Mouse (Mus musculus): ENCODE measurements around the gene Gm1113. TPM values are rescaled to one million over a fixed set of nuclear protein-coding genes. Genes with fewer than 3 reads are reported as not detected.

Gm1113 gene
- total RNA-seq (2021) (not detected), polyA plus RNA-seq (2012; rRNA removed) (not detected in 2 replicates)
- long read RNA-seq, result 0 reads

DNA sequence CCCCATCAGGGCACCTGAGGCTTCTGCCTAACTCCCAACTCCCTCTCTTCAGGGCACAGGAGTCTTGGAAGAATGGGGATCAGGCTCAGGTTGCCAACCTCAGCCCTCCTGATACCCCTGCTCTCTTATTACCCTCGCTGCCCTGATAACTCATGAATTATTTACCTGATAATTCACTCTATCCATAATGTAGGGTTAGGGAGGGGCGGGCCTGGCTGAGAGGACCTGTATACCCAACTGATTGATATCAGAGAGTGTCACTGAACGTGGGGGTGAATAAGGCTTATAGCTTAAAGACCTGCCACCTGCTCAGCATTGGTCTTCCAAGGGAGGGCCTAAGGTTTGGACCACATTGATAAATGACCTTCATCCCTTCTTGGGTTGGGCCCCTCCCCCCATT, at the start of gene Gm1113:
Gene Gm1113, minus strand, starts transcription at position 101 of the 400 bp plus-strand sequence.
- DNase-seq, result no peak

DNA sequence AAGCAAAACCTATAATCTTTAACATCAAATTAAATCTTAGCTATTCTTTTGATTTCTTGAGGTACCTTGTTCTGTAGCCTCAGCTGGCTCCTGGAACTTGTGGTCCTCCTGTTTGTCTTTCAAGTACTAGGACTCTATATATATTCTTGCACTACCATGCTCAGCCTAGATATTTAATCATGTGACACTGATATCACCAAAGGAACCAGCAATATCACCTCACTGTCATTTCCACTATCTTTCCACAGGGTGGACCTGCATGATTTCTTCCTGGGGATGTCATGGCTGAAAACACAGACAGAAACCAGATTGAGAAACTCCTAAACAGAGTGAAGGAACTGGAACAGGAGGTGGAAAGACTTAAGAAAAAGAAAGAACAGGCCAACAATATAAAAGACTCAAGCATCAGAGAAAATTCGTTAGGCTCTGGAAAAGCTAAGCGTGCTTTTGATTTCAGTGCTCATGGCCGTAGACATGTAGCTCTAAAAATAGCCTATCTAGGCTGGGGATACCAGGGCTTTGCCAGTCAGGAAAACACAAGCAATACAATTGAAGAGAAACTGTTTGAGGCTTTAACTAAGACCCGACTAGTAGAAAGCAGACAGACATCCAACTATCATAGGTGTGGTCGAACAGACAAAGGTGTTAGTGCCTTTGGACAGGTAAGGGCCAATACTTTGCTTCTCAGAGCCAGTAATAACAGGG, 46.6 kb upstream of the Gm1113 start:
- DNase-seq, result no peak

DNA sequence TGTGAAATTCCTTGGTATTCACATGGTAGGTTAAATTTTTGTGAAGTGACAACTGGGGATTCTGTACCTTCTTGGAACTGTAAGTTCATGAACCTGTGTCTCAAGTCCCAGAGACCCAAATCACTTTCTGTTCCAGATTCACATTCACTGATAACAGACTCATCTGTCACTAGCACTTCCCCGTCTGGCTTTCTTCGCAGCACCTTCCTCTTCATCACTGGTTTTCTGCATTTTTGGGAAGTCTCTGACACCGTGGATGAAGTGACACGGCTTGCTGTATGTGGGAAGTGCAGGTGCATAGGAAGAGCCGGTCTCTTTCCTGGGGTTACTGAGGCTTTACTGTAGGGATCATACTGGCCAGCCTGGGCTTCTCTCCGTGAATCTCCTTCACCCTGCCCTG, 43.5 kb upstream of the Gm1113 start:
- no peak for DNase-seq

DNA sequence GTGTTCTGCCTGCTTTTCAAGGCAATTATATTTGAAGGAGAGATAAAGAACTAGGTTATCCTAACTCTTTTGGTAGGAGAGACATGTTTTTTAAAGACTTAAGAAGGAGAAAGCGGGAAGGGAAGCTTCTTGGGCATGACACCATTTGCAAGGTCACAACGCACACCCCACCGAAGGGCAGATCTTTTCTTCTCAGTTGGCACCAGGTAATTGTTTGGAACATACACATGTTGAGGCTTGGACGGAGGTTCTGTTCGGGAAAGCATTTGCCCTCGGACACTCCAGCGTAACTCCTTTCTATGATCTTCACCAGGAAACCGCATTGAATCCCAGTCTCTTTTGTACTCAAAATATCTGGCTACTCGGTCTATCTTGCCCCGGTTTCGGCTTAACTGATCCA, 43.0 kb upstream of the Gm1113 start:
- DNase-seq, result no peak

DNA sequence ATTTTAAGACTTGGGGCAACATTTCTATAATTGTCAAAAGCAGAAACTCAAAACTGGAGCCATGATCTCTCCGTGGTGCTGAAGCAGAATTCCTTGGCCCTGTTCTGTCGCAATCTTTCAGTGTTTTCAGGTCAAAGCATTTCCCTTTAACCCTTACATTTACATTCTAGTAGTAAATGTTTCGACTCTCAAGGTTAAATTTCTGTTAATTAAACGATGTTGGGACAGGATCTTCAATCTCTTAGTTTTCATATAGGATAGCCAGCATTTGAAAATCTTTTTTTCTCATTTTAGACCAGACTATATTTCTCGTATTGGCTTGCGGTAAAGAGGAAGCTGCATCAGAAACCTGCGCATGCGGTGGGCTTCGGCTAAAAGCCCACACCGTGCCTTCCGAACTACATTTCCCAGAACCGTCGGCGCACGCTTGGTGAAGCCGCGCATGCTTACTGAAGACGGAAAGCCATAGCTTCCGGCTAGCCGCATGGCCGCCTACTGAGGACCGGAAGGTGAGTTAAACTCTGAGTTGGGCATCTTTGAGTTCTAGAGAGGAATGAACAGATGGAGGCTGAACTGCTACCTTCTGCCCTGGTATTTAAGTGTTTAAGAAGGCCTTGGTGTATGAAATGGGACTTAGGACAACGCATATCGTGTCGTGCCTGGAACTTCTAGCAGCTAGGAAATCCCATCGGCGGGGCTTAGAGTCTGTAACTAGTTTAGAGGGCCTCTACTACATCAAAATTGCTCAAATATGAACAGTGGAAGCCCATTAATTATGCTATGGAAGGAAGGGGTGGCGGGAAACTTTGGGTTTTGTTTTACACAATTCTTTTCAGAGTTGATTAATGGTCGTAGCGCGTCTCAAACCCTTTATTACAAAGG, 41.2 kb upstream of the Gm1113 start:
- DNase-seq, result peak; percentile 79

DNA sequence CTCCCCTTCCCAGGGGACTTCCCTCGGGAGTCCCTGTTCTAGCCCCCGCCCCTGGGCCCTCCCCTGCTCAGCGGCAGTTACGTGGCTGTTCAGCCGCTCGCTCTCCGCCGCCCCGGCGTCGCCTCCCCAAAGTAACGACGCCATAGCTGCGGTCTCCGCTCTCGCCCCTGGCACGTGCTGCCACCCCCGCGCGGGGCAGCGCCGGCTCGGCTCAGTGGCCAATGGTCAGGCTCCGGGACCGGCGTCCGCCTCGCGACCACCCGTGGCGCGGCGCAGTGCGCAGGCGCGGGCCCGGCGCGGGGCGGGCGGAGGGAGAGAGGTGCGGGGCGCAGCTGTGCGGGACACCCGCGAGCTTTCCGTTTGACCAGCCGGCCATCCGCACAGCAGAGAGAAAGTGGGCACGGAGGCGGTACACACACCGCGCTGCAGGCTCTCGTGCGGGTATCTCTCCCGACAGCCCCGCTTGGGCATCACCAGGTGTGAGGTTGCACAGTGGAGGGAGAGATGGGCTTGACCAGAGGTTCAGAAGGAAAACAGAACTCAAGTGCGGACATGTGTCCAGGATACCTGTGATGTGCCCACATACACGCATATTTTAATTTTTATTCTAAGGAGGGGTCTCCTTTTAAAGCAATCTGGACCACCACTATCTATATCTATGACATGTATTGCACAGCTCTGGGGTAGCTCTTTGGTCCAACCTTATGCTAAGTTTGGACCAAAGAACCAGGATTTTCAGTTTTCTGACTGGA, 40.4 kb upstream of the Gm1113 start, which contains the start of the genes Ddx25 and Pus3:
Gene Ddx25, minus strand, starts transcription at position 272 of the 752 bp plus-strand sequence.
Gene Pus3, plus strand, starts transcription at position 339 of the 752 bp plus-strand sequence.
- peak; percentile 29 for DNase-seq

DNA sequence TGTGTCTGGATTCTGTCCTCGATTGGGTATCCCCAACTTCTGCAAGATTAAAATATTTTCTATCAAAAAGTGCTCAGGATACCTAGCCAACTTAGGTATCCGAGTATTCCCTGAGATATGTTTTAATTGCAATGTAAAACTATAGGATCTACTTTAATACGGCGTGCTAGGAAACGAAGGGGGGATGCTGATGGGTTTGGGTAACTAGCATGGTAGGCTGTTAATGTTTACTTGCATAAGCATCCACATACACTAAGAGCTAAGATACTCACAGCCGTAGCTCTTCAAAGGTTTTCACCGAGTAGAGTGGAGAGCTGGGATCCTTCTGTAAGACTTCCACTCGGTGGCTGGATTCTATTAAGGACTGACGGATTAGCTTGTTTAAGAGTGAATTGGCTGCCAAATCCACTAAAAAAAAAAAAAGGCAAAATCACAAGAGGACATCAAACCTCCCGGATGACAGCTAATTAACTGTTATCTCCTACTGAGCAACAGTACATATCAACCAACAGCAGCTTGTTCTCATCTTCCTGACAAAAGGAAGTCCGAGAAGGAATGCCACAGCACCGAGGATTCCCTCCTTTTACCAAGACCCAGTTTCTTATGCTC, 38.5 kb upstream of the Gm1113 start:
- DNase-seq, result no peak

DNA sequence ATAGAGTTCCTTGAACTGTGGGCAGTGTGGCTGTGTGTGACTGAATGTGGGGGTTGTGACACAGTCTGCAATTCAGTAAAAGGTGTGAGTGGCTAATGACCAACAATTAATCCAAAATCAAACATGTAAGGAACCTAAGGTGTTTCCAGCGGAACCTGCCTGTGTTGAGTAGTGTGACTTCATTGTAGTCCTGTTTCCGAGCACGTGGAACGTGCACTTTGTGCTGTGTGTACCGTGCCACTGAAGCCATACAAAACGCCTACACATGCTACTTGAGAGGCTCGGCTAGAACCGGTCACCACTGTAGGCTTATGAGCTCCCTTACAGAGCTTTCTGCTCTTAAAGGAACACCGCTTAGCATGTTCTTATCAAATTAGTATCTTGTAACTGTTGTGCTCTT, 30.4 kb upstream of the Gm1113 start:
- DNase-seq, result no peak

DNA sequence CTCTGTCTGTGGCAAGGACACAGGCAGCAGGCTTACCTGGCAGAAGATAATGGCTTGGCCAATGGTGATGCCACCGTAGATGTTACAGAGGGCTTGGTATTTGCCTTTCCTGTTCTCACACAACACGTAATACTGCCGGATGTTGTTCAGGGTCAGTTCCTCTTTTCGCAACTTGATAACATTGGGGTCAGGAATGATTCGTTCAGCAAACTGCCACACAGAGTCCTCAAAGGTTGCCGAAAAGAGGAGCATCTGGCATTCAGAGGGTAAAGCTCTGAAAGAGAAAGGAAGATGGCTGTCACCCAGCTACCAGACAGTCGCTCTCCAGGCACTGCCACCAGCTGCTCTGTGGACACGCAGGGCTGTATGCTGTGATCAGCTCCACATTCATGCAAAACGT, 28.7 kb upstream of the Gm1113 start:
- no peak for DNase-seq

DNA sequence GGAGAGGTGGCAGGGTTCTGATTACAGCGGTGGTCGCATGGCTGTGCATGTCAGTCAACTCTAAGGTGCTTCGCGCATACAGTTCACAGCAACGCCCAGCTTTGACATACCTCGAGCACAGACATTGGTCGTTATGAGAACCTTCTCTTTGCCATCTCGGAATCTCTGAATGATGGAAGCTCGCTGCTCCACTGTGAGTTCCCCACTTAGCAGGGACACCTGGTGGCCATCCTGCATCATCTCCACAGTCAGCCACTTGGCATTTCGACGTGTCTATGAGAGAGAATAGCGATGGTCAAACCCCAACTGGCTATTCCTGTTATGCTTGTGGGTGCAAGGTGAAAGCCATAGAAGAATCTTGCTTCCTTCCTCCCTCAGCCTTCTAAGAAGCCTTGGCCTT, 27.6 kb upstream of the Gm1113 start:
- no peak for DNase-seq

DNA sequence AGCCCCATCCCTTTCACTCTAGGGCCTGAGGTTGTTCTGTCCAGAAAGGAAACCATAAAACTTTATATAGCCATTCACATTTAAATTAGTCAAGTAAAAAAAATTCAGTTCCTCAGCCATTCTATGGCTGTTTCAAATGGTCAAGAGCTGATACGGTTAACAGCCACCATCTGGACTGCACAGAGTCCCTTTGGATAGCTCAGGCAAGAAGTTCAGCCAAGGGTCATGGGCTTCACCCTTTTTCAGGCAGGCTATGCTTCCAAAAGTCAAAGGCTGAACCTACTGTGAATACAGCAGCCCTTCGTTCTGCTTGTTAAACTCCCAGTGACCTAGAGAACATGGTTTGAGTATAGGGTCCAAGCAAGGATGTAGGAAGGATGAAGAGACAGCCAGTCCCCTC, 26.6 kb upstream of the Gm1113 start:
- no peak for DNase-seq

DNA sequence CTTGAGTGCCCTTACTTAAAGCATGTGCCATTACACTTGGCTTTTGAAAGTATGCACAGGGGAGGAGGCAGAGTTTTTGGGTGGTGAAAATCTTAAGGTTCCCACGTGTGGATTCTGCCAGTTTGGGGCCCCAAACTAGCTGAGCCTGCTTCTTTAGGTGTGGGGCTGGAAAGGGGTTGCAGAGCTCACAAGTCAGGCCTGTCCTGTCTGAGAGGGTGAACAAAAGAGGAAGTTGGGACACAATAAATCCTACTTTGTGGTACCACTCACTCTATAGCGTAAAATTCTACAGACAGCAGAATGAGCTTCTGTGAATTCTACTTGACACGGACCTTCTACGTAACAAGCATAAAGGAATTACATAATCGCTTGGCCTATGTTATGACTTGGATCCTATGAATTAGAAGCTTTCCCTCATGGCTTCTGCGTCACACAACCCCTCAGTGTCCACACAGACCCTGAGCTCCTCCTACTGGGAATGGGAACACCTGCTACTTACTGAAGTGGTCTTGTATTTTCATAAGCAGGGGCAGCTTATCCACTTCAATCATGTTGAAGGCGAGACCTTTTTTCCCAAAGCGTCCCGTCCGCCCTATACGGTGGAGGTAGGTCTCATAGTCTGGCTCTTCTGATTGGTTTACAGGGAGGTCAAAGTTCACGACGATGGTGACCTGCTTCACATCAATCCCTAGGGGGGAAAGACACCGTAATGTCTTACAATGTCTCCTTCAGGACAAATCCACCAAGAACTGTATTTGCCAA, 25.2 kb upstream of the Gm1113 start:
- DNase-seq, result no peak

DNA sequence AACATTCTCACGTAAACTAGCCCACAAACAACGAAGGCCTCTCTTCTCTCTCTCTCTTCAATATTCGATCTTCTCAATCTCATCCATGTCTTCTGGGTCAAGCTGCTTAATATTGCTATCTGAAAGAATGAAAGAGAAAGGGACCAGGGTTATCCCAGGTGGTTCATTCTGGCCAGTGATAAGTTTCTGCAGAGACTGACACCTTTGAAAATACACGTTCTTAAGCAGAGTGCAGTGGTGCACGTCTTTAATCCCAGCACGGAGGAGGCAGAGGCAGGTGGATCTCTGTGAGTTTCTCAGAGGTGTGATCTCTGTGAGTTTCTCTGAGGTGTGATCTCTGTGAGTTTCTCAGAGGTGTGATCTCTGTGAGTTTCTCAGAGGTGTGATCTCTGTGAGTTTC, 23.9 kb upstream of the Gm1113 start:
- no peak for DNase-seq

DNA sequence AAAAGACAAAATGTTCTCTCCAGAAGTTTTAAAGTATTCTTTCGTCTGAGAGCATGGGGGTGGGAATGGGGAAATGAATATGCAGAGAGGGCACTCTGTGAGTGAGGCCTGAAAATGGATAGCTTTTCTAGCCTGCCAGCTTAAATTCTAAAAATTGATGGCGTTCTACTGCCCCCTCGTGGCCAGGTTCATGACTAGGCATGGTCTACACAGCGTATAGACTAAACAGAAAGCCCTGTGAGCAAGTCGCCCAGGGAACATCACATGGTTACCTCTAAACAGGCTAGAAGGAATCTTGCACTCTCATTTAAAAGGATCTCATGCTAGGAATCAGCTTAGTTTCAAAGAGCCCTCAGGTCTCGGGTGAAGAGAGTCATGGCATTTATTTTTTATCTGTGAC, 23.4 kb upstream of the Gm1113 start:
- DNase-seq, result peak; percentile 64

DNA sequence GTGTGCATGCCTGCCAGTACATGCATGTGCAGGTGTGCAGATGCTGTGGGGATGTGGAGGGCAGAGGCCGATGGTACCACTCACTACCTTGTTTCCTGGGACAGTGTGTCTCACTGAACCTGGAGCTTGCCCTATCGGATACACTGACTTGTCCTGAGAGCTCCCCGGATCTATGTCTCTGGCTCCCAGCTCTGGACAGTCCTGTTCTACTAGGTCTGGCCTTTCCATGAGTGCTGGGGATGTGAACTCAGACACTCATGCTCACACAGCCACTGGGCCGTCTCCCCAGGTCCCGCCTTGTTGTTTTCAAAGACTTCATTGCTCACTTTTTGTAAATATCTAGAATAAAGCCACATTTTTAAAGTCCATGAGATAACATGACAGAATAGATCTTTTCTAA, 23.0 kb upstream of the Gm1113 start:
- DNase-seq, result no peak

DNA sequence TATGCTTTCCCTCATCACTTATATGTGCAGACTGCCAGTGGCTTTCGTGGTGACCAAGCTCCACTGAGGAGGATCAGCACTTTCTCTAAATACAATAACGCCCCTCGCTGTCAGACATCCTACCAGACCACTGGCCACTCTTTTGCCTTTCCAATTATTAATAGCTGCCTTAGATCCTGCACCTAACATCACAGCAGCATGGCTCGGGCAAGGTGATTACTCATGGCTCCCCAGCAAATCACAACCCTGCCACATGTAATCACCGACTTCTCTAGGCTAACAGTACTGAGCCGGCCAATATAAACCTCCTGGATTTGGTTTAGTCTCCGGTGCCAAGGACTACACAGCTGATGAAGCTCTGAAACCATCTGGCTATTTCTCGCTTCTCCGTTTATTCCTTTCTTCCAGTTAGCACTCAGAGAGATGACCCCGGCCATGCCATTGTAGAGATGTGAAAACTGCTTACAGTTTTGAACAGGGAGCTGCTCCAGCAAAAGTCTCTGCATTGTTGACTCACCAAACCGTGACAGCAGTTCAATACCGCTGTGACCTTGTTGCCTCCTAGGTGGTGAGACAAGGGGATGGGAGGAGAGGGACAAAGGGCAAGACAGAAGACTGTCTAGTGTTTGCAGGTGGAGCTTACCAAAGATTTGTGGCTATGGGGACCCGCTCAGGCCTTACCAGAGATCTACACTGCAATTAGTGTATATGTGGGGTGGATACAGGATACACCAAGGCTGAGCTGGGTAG, 21.1 kb upstream of the Gm1113 start:
- no peak for DNase-seq

DNA sequence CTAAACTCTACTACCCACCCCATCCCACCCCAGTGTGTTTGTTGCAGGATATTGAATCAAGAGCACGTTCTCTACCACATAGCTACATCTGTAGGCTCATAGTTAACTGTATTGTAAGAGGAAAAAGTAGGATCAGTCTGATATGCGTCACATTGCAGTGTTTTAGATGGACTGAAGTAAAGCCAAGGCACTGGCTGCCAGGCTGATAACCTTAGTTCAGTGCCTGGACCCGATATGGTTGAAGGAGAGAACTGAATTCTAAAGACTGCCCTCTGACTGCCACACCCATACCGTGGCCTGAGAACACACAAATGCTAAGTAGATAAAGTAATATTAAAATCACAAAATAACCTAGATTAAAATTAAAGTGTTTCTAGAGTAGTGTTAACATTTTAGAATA, 17.8 kb upstream of the Gm1113 start:
- DNase-seq, result no peak

DNA sequence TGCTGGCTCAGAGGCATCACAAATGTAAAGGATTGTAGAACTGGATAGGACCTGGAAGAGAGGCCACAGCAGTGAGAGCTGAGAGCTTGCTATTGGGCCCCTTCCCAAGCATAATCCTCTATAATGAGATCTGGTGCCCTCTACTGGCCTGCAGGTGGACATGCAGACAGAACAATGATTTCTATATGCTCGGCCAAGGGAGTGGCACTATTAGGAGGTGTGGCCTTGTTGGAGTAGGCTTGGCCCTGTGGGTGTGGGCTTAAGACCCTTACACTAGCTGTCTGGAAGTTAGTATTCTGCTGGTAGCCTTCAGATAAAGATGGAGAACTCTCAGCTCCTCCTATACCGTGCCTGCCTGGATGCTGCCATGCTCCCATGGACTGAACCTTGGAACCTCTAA, 17.0 kb upstream of the Gm1113 start:
- DNase-seq, result peak; percentile 24

DNA sequence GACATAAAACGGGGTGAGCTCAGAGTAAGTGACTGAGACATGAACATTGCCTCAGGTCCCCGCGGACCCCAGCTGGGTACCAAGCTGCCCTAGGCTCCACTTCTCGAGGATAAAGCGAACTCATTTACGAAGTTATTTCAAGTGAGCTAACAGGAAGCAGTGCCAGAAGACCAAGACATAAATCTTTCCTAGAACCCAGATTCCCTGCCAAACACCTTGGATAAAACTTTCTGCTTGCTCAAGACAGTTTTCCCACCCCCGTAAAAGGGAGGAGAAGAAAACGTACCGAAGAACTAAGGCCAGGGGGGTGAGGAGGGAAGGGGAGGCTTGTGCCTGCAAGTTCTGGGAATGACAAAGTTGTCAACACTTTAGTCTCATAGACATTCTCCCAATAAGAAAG, 15.2 kb upstream of the Gm1113 start:
- no peak for DNase-seq

DNA sequence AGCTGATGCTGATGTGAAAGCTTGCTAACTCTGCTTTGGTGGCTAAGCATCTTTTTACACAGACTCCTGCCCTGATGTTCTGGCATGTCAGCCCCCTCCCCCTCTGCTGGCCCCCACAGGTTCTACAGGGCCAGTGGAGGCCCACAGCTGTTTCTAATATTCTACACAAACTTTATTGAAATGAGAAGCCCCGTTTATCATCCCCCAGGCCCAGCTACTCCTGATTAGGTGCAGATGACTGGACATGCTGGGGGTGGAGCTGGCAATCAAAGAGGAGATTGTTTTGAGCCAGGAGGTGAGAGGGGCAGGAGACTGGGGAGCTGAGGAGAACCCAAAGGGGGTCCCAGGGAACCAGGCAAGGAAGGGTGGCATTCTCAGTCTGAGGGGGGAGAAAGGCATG, 11.7 kb upstream of the Gm1113 start:
- no peak for DNase-seq

DNA sequence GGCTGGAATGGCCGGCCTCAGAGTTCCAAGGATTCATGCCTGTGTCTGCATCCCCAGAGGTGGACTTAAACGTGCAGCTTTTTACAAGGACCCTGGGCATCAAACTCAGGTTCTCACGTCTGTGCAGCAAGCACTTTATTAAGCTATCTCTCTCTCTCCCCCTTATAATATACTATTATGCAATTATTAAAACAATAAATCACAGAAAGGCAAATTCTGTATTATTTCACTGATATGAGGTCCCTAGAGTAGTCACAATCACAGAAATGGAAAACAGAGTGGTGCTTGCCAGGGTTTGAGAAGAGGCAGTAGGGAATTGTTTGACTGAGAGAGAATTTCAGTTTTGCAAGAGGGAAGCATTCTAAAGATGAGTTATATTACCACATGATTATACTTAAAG, 11.1 kb upstream of the Gm1113 start:
- DNase-seq, result no peak

Data from adrenal gland, adult 2 months (tissue).